Mouse (Mus musculus) C2C12 (cell line): ENCODE measurements around the gene Nxpe4.

ENCODE experiments used
- CTCF ChIP-seq: IDR thresholded peaks from one replicate; pipeline ENCODE4 v1.5.1; 2011; ENCODE audit not compliant: control insufficient read depth, insufficient read depth, insufficient read length
- MAX ChIP-seq: IDR thresholded peaks from one replicate; pipeline ENCODE4 v1.6.1; 2011; ENCODE audit warnings: mild to moderate bottlenecking, control low read depth
- MYOD1 ChIP-seq: IDR thresholded peaks from one replicate; pipeline ENCODE4 v1.6.1; 2011; ENCODE audit warnings: low read depth; ENCODE audit not compliant: control insufficient read depth, insufficient read length
- USF1 ChIP-seq: IDR thresholded peaks from one replicate; pipeline ENCODE4 v1.6.1; 2011; ENCODE audit warnings: low read depth, mild to moderate bottlenecking, control low read depth, moderate library complexity

- TF ChIP-seq CTCF (no peak), MYOD1 (no peak), MAX (no peak), USF1 (no peak)
These were observed 256.6 kb downstream of the Nxpe4 start for GRCm38 (mm10) chr9:48418397-48418796.
